Mouse (Mus musculus) urinary bladder, postnatal 10 days (tissue): ENCODE data around the gene Alx3.

Experiments
- DNase-seq: peaks from one replicate; pipeline ENCODE4 v3.0.0; 2022; ENCODE audit warnings: low spot score

The Alx3 gene

GRCm38 (mm10) chr3:107582875-107583767 is 11.7 kb upstream of the Alx3 start:
- DNase-seq, result no peak

DNA sequence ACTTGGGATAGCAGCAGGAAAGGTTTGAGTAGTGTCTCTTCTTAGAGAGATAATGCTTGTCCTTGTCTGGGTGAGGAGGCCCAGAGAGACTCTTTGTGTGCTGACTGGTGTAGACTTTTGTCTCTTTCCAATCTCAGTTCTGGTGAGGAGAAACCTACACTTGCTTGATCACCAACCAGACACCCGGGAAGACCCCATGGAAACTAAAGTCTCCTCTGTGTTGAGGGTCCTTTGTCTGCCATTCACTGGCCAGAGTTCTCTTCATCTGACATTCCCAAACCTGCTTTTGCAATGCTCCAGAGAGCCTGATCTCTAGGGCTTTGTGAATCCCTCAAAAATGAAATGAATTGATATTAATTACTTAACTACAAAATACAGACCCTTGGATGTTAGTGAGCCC is 10.9 kb upstream of the Alx3 start:
- no peak for DNase-seq

DNA sequence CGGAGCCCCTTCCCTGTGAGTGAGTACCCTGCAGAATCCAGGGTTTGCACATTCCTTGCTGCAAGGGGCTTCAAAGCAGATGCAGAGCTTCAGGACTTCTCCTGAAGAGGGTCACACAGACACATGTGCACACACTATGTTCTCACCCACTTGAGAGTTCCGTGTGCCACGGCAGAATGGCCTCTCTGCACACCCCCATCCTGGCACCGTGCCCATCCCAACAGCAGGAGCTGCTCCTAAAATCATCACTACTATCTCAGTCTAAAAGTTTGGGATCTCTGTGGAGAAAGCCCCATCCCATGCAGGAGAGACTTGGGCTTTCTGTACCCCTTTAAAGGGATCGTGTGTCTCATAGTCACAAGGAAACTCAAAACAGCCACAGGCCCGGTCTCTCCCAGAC is 8.3 kb upstream of the Alx3 start:
- no peak for DNase-seq

- DNase-seq, result no peak
These were observed 3.2 kb upstream of the Alx3 start for GRCm38 (mm10) chr3:107591612-107592011.

DNA sequence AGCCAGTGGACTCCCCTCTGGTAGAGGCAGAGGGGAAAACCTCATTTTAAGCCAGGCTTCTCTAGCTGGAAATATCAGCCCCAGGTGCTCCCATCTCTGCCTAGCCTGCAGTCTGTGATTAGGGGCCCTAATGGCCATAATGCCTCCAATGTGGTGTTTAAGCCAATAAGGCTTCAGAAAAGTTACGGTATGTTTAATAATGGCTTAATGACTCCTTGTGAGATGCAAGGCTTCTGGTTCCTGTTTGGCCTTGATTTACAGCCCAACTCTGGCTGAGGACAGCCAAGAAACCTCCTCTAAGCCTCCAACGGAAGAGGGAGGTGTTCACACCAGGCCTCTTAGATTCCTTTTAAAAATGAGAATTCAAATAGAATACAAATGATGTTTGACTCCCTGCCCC is 1.2 kb upstream of the Alx3 start:
- DNase-seq, result no peak

DNA sequence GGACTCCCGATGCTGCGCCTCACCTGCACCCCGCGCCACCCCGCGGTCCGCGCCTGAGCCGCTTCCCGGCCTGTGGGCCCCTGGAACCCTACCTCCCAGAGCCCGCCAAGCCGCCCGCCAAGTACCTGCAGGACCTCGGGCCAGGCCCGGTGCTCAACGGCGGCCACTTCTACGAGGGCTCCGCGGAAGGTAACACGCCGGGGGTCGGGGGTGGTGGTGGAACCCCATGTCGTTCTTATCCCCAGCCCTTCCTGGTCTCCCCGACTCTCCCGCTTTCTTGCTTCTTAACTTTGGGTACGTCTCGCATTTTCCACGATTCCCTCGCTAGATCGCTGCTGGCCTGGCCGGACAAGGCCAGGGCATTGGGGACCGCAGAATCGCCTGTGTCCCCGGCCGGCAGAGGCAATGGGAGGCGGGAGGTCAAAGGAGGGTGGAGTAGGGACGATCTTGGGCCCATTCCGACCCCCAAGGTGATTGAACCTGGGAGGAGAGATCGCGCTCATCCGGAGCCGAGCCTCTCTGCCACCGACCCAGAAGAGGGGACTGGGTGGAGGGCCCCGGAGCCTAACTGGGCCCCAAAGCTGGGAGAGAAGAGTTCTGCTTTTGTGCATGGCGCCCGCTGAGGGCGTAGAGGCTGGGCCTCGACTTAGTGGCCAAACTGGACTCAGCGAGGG is 570 bp downstream of the Alx3 start:
- DNase-seq, result no peak

- DNase-seq, result no peak
These were observed 1.2 kb downstream of the Alx3 start for GRCm38 (mm10) chr3:107595938-107596461.

DNA sequence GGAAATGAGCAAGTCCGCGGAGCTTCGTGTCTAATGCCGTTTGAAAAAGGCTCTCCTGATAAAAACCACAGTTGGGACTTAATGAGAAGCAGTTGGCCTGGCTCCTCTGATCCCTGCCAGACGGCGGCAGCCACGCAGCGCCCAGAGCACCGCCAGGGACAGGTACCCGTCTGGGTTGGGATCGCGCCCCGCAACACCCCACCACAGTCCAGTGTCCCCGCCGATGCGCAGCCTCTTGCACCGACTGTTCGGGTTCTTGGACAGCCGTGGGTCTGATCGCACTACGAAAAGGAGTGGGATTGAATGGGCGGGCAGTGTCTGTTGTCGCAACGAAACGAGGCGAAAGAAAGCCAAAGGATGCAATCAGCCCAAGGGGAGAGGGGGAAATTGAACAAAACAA is 1.7 kb downstream of the Alx3 start:
- no peak for DNase-seq

DNA sequence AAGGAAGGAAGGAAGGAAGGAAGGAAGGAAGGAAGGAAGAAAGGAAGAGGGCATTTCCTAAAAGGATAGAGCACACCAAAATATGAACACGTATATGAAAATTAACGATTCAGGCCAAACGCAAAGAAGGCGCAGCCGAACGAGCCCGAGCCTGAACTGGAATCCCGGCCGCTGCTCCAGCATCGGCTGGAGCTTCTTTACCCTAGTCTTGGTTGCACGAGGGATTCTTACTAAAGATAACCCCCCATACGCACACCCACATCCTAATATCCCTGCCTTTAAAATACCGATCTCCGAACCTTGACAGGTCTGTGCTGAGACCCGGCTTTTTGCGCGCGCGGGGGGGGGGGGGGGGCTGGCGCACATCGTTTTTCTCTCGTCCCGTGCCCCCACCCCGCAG is 2.3 kb downstream of the Alx3 start:
- DNase-seq, result no peak

GRCm38 (mm10) chr3:107597586-107598389 is 3.0 kb downstream of the Alx3 start:
- DNase-seq, result peak; percentile 3

DNA sequence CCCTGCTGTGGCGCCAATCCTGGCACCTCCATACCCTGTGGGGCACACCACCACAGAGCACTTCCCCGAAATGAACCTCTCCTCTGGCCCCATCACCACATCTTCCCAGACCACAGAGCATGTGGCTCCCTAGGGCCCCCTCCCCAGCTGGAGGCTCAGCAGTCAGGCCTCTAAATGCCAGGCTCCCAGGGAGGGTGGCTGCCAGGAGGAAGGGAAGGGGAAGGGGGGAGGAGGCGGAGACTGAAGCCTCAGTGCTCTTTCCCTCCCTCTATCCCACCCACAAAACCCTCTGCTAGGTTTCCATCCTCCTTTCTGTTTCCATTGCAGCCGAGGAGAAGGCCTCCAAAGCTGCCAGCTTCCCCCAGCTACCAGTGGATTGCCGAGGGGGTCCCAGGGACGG is 5.3 kb downstream of the Alx3 start:
- DNase-seq, result no peak

DNA sequence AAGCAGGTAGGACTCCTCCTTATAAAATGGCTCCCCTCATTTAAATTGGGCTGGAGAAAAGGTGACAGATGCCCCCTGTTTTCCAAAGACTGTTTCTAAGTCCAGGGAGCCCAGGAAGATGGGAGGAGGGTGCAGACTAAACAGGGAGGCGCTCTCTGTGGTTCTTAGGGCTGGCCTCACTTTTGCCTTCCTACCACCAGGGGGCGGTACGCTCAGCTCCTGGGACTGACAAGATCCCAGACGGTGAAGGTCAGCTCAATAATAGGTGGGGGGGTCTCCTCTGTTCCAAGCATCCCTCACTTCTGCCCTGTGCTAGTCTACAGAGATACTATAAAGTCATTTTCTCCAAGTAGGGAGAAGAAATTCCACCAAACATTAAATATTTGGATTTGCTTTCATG is 10.5 kb downstream of the Alx3 start:
- no peak for DNase-seq

DNA sequence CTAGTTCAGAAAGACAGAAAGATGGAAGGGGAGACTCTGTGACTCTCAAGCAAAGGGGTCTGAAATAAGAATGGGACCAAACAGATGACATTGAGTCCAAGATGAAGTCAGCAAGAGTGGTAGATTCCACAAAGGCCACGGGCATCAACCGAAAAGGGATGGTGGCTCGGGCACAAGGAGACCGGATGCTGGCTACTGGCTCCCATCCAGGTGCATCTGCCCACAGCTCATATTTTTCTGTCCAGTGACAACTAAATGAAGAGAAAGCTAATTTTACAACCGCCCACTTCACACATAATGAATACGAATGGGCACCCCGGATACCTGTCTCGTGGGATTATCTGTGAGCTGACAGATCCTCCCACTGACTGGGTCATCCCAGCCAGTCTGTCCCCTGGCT is 12.4 kb downstream of the Alx3 start:
- DNase-seq, result no peak

DNA sequence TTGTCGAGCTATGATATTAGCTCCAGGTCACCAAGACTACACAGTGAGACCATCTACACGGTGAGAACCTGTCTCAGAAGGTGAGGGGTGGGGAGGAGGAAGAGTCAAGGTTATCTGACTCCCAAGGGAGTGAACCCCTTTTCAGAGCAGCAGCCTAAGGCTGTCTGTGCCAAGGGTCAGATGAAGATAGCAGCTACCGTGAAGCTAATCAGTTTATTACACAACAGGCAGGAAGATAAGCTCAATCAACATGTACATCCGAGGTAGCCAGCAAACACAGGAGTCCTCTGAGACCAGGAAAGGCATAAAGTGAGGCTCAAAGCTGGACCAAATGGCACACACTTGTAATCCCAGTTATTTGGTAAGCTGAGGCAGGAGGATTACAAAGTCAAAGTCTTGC is 14.0 kb downstream of the Alx3 start:
- DNase-seq, result no peak

DNA sequence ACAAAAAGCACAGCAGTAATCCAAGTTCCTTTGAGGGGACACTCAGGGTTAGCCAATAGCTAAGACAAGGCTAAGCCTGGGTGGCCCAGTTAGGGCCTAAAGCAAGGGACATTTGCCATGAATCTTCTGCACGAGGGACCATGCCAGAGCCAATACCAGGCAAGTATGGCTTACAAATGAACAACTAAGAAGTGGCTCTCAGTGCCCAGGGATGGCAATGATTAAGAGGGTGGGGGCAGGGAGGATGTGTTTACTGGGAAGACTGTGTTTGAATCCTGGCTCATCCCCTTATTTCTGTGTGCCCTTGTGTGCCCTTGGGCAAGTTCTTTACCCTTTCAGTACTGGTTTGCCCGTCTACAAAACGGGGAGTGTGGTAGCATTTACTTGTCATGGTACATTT is 14.5 kb downstream of the Alx3 start:
- no peak for DNase-seq

DNA sequence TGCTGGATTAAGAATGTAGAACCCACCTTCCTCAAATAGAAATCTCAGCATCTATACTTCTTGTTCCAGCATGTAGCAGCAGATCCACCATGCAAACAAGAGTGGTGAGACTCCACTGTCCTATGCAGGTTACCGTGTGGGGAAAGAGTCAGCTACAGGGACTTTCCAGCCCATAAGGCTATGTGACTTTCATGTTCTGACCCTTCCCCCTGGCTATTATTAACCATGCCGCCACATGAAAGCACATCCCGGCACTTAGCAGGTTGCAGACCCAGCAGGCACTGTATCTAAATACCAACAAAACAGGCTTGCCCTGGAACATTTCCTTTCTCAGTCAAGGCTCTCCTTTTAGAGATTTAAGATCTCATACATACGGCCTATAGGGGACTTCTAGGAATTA is 16.6 kb downstream of the Alx3 start:
- no peak for DNase-seq

- no peak for DNase-seq
These were observed 18.2 kb downstream of the Alx3 start for GRCm38 (mm10) chr3:107612902-107613525.

GRCm38 (mm10) chr3:107617800-107618199 is 23.0 kb downstream of the Alx3 start:
- peak; percentile 5 for DNase-seq

DNA sequence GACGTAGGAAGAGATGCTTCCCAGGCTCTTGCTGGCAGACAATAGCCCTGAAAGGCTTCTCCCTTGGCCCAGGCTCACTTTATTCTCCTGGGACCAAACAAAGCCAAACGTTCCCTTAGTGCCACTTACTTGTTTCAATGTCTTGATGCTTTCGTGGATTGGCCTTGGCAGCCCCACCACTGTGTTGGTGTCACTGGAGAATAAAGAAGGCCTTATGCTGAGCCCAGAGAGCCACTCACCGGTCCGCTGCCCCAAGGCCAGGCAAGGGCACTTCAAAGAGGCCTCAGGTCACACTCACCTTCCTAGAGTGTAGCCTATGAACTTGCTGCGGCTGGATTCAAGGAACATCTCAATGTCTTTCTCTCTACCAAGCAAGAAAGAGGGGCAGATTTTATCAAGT is 25.1 kb downstream of the Alx3 start:
- no peak for DNase-seq

GRCm38 (mm10) chr3:107621286-107622075 is 26.6 kb downstream of the Alx3 start:
- no peak for DNase-seq

DNA sequence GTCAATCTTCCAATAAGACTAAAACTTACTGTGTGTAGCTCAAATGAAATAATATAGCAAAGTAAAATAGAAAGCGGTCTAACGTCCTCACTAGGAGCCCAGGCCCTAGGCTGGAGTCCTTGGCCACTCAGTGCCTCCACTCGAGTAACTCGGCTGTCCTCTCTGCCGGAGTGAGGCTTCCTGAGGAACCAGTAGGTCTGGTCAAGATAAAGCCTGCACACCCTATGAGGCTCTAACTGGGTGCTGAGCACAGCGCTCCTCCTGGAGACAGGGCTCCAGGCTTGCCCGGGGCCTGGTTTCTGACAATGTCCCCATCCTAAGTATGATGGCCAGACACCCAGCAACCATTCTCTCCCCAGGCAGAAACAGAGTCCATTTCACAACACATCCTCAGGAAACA is 27.7 kb downstream of the Alx3 start:
- no peak for DNase-seq
